Mouse (Mus musculus) CH12.LX (cell line): ENCODE data around the gene Srrm3. TPM values are rescaled to one million over a fixed set of nuclear protein-coding genes. Genes with fewer than 3 reads are reported as not detected.

ENCODE experiments used
- DNase-seq: peaks from one replicate; pipeline ENCODE4 v3.0.0-alpha.2; 2013; ENCODE audit errors: extremely low read depth
- H3K27ac ChIP-seq: 2 replicates; pipeline ENCODE4 v1.5.1; 2012; ENCODE audit warnings: low read depth, mild to moderate bottlenecking, control low read depth, moderate library complexity; ENCODE audit not compliant: insufficient read depth
- H3K27me3 ChIP-seq: replicated peaks from 2 replicates; pipeline ENCODE3; 2012; ENCODE audit warnings: inconsistent platforms
- H3K36me3 ChIP-seq, 2 experiments: replicated peaks in 1 of 2; 2 replicates each; pipeline versions ENCODE3 to v1.6.1; 2012; ENCODE audit warnings: inconsistent platforms in 1 of 2, low read length in 1 of 2, mild to moderate bottlenecking in 1 of 2, mixed read lengths in 1 of 2, moderate library complexity in 1 of 2; ENCODE audit not compliant: control insufficient read depth in 1 of 2, insufficient read depth in 1 of 2
- H3K4me1 ChIP-seq, 2 experiments: 2 replicates each; pipeline ENCODE4 v1.6.1; 2012; ENCODE audit warnings: inconsistent platforms in 1 of 2, moderate library complexity in 1 of 2; ENCODE audit not compliant: insufficient read depth in 2 of 2, control insufficient read depth in 1 of 2
- H3K4me2 ChIP-seq: 2 replicates; pipeline ENCODE4 v1.6.1; 2012; ENCODE audit warnings: low read depth, mild to moderate bottlenecking, control low read depth; ENCODE audit not compliant: poor library complexity, insufficient read depth, severe bottlenecking
- H3K4me3 ChIP-seq, 3 experiments: fragments of 150-350 bp in 1 of 3; sonication (generic) in 1 of 3; replicated peaks in 1 of 3; 2 replicates each; pipeline versions ENCODE3 to v1.5.1; 2011 to 2012; ENCODE audit warnings: low read depth in 2 of 3, low read length in 2 of 3, mild to moderate bottlenecking in 2 of 3, moderate library complexity in 2 of 3, control low read depth in 1 of 3, improper control_type of control experiment in 1 of 3, inconsistent platforms in 1 of 3, mixed read lengths in 1 of 3; ENCODE audit not compliant: poor library complexity in 1 of 3
- H3K79me2 ChIP-seq: replicated peaks from 2 replicates; pipeline ENCODE4 v1.6.1; 2012; ENCODE audit warnings: mild to moderate bottlenecking, moderate library complexity; ENCODE audit not compliant: control insufficient read depth, poor library complexity, insufficient read depth, severe bottlenecking; ENCODE audit errors: extremely low read depth
- H3K9ac ChIP-seq: 2 replicates; pipeline ENCODE4 v1.6.1; 2012; ENCODE audit warnings: low read depth, mild to moderate bottlenecking, control low read depth, moderate library complexity; ENCODE audit not compliant: insufficient read depth
- H3K9me3 ChIP-seq: replicated peaks from 2 replicates; pipeline ENCODE3; 2012; ENCODE audit warnings: low read length, inconsistent platforms, mixed read lengths
- CTCF ChIP-seq, 2 experiments: IDR thresholded peaks in 1 of 2; conservative IDR thresholded peaks in 1 of 2; 2 replicates each; pipeline ENCODE4 v1.5.1; 2011 to 2012; ENCODE audit warnings: low read depth in 2 of 2, low read length in 2 of 2, improper control_type of control experiment in 1 of 2, inconsistent platforms in 1 of 2, mild to moderate bottlenecking in 1 of 2, moderate library complexity in 1 of 2
- ELF1 ChIP-seq: IDR thresholded peaks from 2 replicates; pipeline ENCODE4 v1.6.1; 2014; ENCODE audit warnings: low read depth, mild to moderate bottlenecking, inconsistent platforms, low read length, improper control_type of control experiment
- GABPA ChIP-seq: IDR thresholded peaks from 2 replicates; pipeline ENCODE4 v1.6.1; 2012; ENCODE audit warnings: low read depth, low read length, improper control_type of control experiment, inconsistent platforms; ENCODE audit not compliant: insufficient replicate concordance
- HCFC1 ChIP-seq: IDR thresholded peaks from 2 replicates; pipeline ENCODE4 v1.6.1; 2012; ENCODE audit warnings: low read depth, mild to moderate bottlenecking, inconsistent platforms, low read length, improper control_type of control experiment
- IRF4 ChIP-seq: IDR thresholded peaks from 2 replicates; pipeline ENCODE4 v1.6.1; 2014; ENCODE audit warnings: low read depth, mild to moderate bottlenecking, inconsistent platforms, low read length, improper control_type of control experiment
- JUN ChIP-seq: IDR thresholded peaks from 2 replicates; pipeline ENCODE4 v1.6.1; 2011; ENCODE audit warnings: low read depth, mild to moderate bottlenecking, low read length, improper control_type of control experiment, moderate library complexity; ENCODE audit not compliant: insufficient read depth
- JUND ChIP-seq: conservative IDR thresholded peaks from 2 replicates; pipeline ENCODE4 v1.6.1; 2011; ENCODE audit warnings: low read depth, low read length, improper control_type of control experiment
- KAT2A ChIP-seq: IDR thresholded peaks from 2 replicates; pipeline ENCODE4 v1.6.1; 2012; ENCODE audit warnings: low read length, improper control_type of control experiment, inconsistent platforms; ENCODE audit not compliant: insufficient replicate concordance
- MAFK ChIP-seq: IDR thresholded peaks from 2 replicates; pipeline ENCODE4 v1.6.1; 2011; ENCODE audit warnings: low read length, improper control_type of control experiment; ENCODE audit not compliant: insufficient replicate concordance
- MAZ ChIP-seq: IDR thresholded peaks from 2 replicates; pipeline ENCODE4 v1.6.1; 2012; ENCODE audit warnings: low read depth, mild to moderate bottlenecking, inconsistent platforms, low read length, improper control_type of control experiment, moderate library complexity
- MEF2A ChIP-seq: IDR thresholded peaks from 2 replicates; pipeline ENCODE4 v1.6.1; 2014; ENCODE audit warnings: low read depth, mild to moderate bottlenecking, inconsistent platforms, low read length, improper control_type of control experiment, borderline replicate concordance
- MXI1 ChIP-seq: IDR thresholded peaks from 2 replicates; pipeline ENCODE4 v1.6.1; 2011; ENCODE audit warnings: mild to moderate bottlenecking, low read depth, low read length, improper control_type of control experiment
- NELFE ChIP-seq: IDR thresholded peaks from 2 replicates; pipeline ENCODE4 v1.6.1; 2011; ENCODE audit warnings: low read depth, low read length, improper control_type of control experiment
- NRF1 ChIP-seq: IDR thresholded peaks from 2 replicates; pipeline ENCODE4 v1.6.1; 2014; ENCODE audit warnings: low read depth, mild to moderate bottlenecking, inconsistent platforms, low read length, improper control_type of control experiment, moderate library complexity
- PAX5 ChIP-seq: IDR thresholded peaks from 2 replicates; pipeline ENCODE4 v1.6.1; 2012; ENCODE audit warnings: low read length, inconsistent platforms, mixed read lengths
- POLR2A ChIP-seq: IDR thresholded peaks from 2 replicates; pipeline ENCODE4 v1.6.1; 2011; ENCODE audit warnings: low read depth, mild to moderate bottlenecking, improper control_type of control experiment, low read length
- RCOR1 ChIP-seq: conservative IDR thresholded peaks from 2 replicates; pipeline ENCODE4 v1.6.1; 2012; ENCODE audit warnings: low read depth, mild to moderate bottlenecking, inconsistent platforms, low read length, improper control_type of control experiment
- SIN3A ChIP-seq: IDR thresholded peaks from 2 replicates; pipeline ENCODE4 v1.6.1; 2012; ENCODE audit warnings: low read length, improper control_type of control experiment, inconsistent platforms
- TBP ChIP-seq: conservative IDR thresholded peaks from 2 replicates; pipeline ENCODE4 v1.6.1; 2011; ENCODE audit warnings: low read depth, low read length, improper control_type of control experiment
- TCF12 ChIP-seq: IDR thresholded peaks from 2 replicates; pipeline ENCODE4 v1.6.1; 2014; ENCODE audit warnings: low read depth, mild to moderate bottlenecking, inconsistent platforms, low read length, improper control_type of control experiment
- USF1 ChIP-seq: IDR thresholded peaks from 2 replicates; pipeline ENCODE4 v1.6.1; 2014; ENCODE audit warnings: low read depth, mild to moderate bottlenecking, inconsistent platforms, low read length, improper control_type of control experiment
- USF2 ChIP-seq: conservative IDR thresholded peaks from 2 replicates; pipeline ENCODE4 v1.6.1; 2011; ENCODE audit warnings: low read depth, low read length, improper control_type of control experiment
- ZKSCAN1 ChIP-seq: IDR thresholded peaks from 2 replicates; pipeline ENCODE4 v1.6.1; 2012; ENCODE audit warnings: low read depth, inconsistent platforms, low read length, improper control_type of control experiment, borderline replicate concordance
- ZNF384 ChIP-seq: IDR thresholded peaks from 2 replicates; pipeline ENCODE4 v1.6.1; 2012; ENCODE audit warnings: low read depth, low read length, improper control_type of control experiment, inconsistent platforms
- dilution Hi-C: fragments of 300-500 bp; cut with MboI; formaldehyde crosslinking; loops from 2 replicates; pipeline ENCODE4 v1.14.3; 2020; ENCODE audit warnings: low sequenced_read_pairs; ENCODE audit not compliant: extremely low pct_unique_long_range_greater_than_20kb, extremely low pct_ligation_motif_present
- in situ Hi-C: fragments of 300-500 bp; cut with MboI; formaldehyde crosslinking; loops from 3 replicates; pipeline ENCODE4 v1.14.3; 2019; ENCODE audit warnings: low sequenced_read_pairs, low pct_ligation_motif_present, low pct_unique_long_range_greater_than_20kb, mixed read lengths
- polyA plus RNA-seq: library from polyadenylated mRNA; unstranded; fragments of >175 nt; gene quantifications from 2 replicates; pipeline ENCODE4 v1.2.1, GENCODE M21; 2012; ENCODE audit warnings: low read depth; ENCODE audit not compliant: insufficient read length
- total RNA-seq, 2 experiments: library from RNA; depleted of rRNA; stranded (reverse); fragments of 300-350 nt in 1 of 2; fragments of >200 nt in 1 of 2; gene quantifications; 2 replicates each; pipeline ENCODE4 v1.2.3; 2012 to 2014

The Srrm3 gene
- total and polyA plus RNA-seq, 3 experiments = not detected

DNA sequence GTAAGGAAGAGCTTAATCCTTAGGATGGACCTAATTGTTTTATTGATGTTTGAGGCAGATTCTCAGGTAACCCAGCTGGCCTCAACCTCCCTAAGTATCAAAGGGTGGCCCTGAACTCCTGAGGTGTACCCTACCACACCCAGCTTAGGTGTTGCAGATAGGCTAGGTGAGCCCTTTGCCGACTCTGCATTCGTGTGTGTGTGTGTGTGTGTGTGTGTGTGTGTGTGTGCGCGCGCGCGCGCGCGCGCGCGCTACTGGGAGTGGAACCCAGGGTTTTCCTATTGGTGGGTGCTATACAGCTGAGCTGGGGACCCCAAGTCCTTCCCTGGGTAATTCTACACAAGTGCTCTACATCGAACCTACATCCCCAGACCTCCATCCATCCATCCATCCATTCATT lies 44.8 kb downstream of the Srrm3 start:
- Histone ChIP-seq H3K4me1 (no peaks in the 10 kb centered on the region; a peak in 1 of 4 replicates), H3K27ac (no peak overlapping the region), H3K9ac (no peak overlapping the region), H3K4me2 (no peak overlapping the region), H3K27me3 (peaks cover 86% of the 10 kb centered on the region), H3K4me3 (no peak overlapping the region), H3K79me2 (no peaks in the 10 kb centered on the region), H3K36me3 (no peaks in the 10 kb centered on the region), H3K9me3 (peaks cover 8% of the 10 kb centered on the region)
- in situ Hi-C loops (no loop called here), dilution Hi-C loops (no loop called here)
- TF ChIP-seq MXI1 (no peak), PAX5 (no peak), RCOR1 (no peak), IRF4 (no peak), TCF12 (no peak), MAZ (no peak), POLR2A (no peak), NRF1 (no peak), ELF1 (no peak), CTCF (conservative IDR thresholded peaks at IDR 0.05 in 1 of 2, IDR thresholded peaks at IDR 0.05 in 1 of 2; ENCODE audit: low read depth in 2 of 2, low read length in 2 of 2) (no peak), USF1 (no peak), ZNF384 (no peak)
- DNase-seq = no peak

DNA sequence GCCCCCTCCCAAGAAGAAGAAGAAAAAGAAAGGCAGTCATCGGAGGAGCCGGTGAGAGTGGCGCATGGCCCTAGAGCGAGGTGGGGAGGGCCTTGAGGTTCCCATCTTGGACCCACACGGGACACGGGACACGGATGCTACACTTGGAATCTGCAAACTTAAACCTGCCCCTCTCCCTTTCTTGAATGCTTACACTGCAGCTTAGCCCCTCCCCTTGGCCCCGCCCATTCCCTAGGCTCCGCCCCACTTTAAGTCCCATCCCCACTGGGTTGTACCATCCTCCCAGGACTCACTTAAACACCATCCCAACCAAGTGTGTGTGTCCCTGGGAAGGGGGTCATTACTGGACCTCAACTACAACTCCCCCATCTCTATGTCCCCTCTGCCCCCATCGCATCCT lies 45.7 kb downstream of the Srrm3 start:
- Histone ChIP-seq H3K27ac (no peak overlapping the region), H3K4me3 (no peak overlapping the region), H3K4me2 (no peak overlapping the region), H3K79me2 (no peaks in the 10 kb centered on the region), H3K27me3 (peaks cover 86% of the 10 kb centered on the region), H3K9ac (no peak overlapping the region), H3K4me1 (peaks cover 3 to 5% of the 10 kb centered on the region in 2 experiments; a peak in 3 of 4 replicates), H3K36me3 (no peaks in the 10 kb centered on the region), H3K9me3 (peaks cover 5% of the 10 kb centered on the region)
- in situ Hi-C loops = no loop called here
- dilution Hi-C loops = no loop called here
- DNase-seq = no peak
- no peak for TF ChIP-seq ZKSCAN1
- no peak for TF ChIP-seq TBP
- no peak for TF ChIP-seq MAFK
- TF ChIP-seq KAT2A = no peak

DNA sequence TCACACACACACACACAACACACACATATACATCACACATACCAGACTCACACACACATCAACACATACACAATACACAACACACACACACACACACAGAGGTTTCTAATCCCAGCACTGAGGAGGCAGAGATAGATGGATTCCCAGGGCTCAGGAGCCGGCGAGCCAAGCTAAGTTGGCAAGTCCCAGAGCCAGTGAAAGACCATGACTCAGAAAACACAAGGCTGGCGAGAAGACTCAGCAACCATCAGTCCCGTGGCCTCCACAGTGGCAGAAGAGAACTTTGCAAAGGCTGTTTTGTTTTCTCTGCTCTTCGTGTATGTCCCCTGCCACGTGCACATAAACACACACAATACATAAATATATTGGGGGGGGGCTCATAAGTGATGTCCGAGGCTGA lies 47.0 kb downstream of the Srrm3 start:
- in situ Hi-C loops (no loop called here), dilution Hi-C loops (no loop called here)
- Histone ChIP-seq H3K79me2 (no peaks in the 10 kb centered on the region), H3K9me3 (no peaks in the 10 kb centered on the region), H3K27me3 (peaks cover 87% of the 10 kb centered on the region), H3K36me3 (no peaks in the 10 kb centered on the region), H3K4me3 (no peak overlapping the region), H3K4me1 (peaks cover 8 to 10% of the 10 kb centered on the region in 2 experiments), H3K4me2 (no peak overlapping the region), H3K27ac (no peak overlapping the region), H3K9ac (no peak overlapping the region)
- no peak for TF ChIP-seq USF2
- TF ChIP-seq POLR2A = no peak
- no peak for TF ChIP-seq SIN3A
- TF ChIP-seq NELFE = no peak
- TF ChIP-seq TBP = no peak
- TF ChIP-seq JUND = no peak
- no peak for TF ChIP-seq ZKSCAN1
- no peak for TF ChIP-seq USF1
- TF ChIP-seq PAX5 = no peak
- TF ChIP-seq MEF2A = no peak
- no peak for TF ChIP-seq RCOR1
- TF ChIP-seq CTCF (conservative IDR thresholded peaks at IDR 0.05 in 1 of 2, IDR thresholded peaks at IDR 0.05 in 1 of 2; ENCODE audit: low read depth in 2 of 2, low read length in 2 of 2) = no peak
- no peak for TF ChIP-seq HCFC1
- TF ChIP-seq GABPA = no peak
- TF ChIP-seq ZNF384 = no peak
- TF ChIP-seq JUN = no peak
- no peak for DNase-seq
